Mouse (Mus musculus): ENCODE results near the gene Atpif1.

DNA sequence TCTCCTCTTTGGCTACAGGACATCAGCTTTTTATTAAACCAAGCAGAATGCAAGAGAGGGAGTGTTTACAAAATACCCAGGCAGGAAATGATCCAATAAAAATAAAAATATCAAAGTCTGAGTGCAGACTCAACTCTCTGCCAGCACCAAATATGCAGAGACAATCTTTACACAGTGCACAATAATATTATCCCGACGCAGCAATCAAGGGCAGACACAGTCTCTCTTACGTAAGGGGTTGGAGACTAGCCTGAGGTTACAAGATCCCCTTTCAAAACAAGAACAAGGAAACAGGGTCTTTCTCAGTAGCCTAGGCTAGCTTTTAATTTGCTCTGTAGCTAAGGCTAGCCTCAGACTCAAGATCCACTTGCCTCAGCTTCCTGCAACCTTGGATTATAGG is 44.9 kb downstream of the Atpif1 start:
- TF ChIP-seq CTCF (conservative IDR thresholded peaks at IDR 0.05; ENCODE audit: low read length) = no peak
- no peak for TF ChIP-seq POU5F1 (IDR thresholded peaks at IDR 0.05; ENCODE audit: borderline replicate concordance, low read length)

All from E14TG2a.4 (cell line).